ENCODE assay signal across 23 mouse cellular contexts in genomic region chr6:34395897-34396296, GRCm38 (mm10). TPM values are rescaled to one million over a fixed set of nuclear protein-coding genes. Genes with fewer than 3 reads are reported as not detected.
DNase-seq lines count a peak whose midpoint lies in the region; ATAC-seq and TF ChIP-seq lines count a peak whose summit lies in the region.
"Had no signal": no experiment of that assay in that cellular context is flagged by ENCODE, and none has a peak within 500 bp of the region (broad histone marks: within the 10 kb centered on the region; RNA-seq: fewer than 3 reads in every experiment).

No protein-coding gene starts in this region.

- no peaks in the 10 kb centered on the region for H3K27me3 ChIP-seq in heart, embryonic 11.5 days (ENCODE audit: control insufficient read depth, insufficient read depth, low read length)
- H3K27me3 ChIP-seq in myocyte (ENCODE audit: control insufficient read depth, insufficient read depth, insufficient read length), result no peaks in the 10 kb centered on the region
- no peaks in the 10 kb centered on the region for H3K27me3 ChIP-seq in heart, embryonic 10.5 days (ENCODE audit: insufficient read depth, poor library complexity, severe bottlenecking)
- H3K27me3 ChIP-seq: embryonic facial prominence, embryonic 13.5 days; forebrain, embryonic 12.5 days; heart, embryonic 13.5 days; hindbrain, embryonic 15.5 days had no signal

- peak; percentile 50 for DNase-seq in heart, adult 11 months
- peak; percentile 51 for DNase-seq in MN1 (ENCODE audit: low spot score)
- DNase-seq in adrenal gland, postnatal 10 days, result peak; percentile 65
- DNase-seq in heart, embryonic 10.5 days (ENCODE audit: low spot score), result no peak
- no peak for DNase-seq in B cell, adult 2 months
- DNase-seq: cerebellum, adult 11 months; cerebellum, adult 9-10 months; cerebellum, postnatal 25 days; gastrocnemius, postnatal 10 days; heart, adult 2 months; heart, postnatal 36 days; kidney, adult 8-10 months had no signal

- no peak overlapping the region for H3K4me2 ChIP-seq in heart, embryonic 11.5 days
- no peak overlapping the region for H3K4me2 ChIP-seq in myocyte (ENCODE audit: low read depth)
- H3K4me2 ChIP-seq: embryonic facial prominence, embryonic 13.5 days; forebrain, embryonic 12.5 days; heart, embryonic 13.5 days; hindbrain, embryonic 15.5 days had no signal

- no peaks in the 10 kb centered on the region for H3K79me2 ChIP-seq in myocyte (ENCODE audit: control insufficient read depth, insufficient read depth)

- no peak for ATAC-seq in heart, embryonic 11.5 days (replicated peaks; ENCODE audit: insufficient number of reproducible peaks, low FRiP score, low TSS enrichment)
- ATAC-seq: forebrain, embryonic 16.5 days; inflammation-experienced regulatory T-cells, adult 6 months; intestine, postnatal 0 days had no signal

- peaks cover 11% of the 10 kb centered on the region for H3K36me3 ChIP-seq in heart, embryonic 11.5 days (ENCODE audit: control insufficient read depth, insufficient read depth, low read length)
- H3K36me3 ChIP-seq in myocyte (ENCODE audit: control insufficient read depth, insufficient read depth), result peaks cover 56% of the 10 kb centered on the region
- peaks cover 71% of the 10 kb centered on the region for H3K36me3 ChIP-seq in heart, embryonic 10.5 days

- H3ac ChIP-seq in myocyte (ENCODE audit: control insufficient read depth, insufficient read length), result no peak overlapping the region

- H3K27ac ChIP-seq in heart, embryonic 11.5 days (ENCODE audit: low read depth, low read length), result no peak overlapping the region
- H3K27ac ChIP-seq in heart, embryonic 10.5 days, result no peak overlapping the region
- H3K27ac ChIP-seq: embryonic facial prominence, embryonic 13.5 days; forebrain, embryonic 12.5 days; heart, adult 2 months; heart, embryonic 13.5 days; hindbrain, embryonic 15.5 days had no signal

- H3K4me3 ChIP-seq in heart, embryonic 11.5 days (ENCODE audit: low read depth, low read length), result no peak overlapping the region
- H3K4me3 ChIP-seq in myocyte, result no peak overlapping the region
- no peak overlapping the region for H3K4me3 ChIP-seq in heart, embryonic 10.5 days
- H3K4me3 ChIP-seq: embryonic facial prominence, embryonic 13.5 days; forebrain, embryonic 12.5 days; heart, adult 2 months; heart, embryonic 13.5 days; hindbrain, embryonic 15.5 days had no signal

- 75% methylated on average over 5 of the region's 5 CpGs for WGBS in heart, embryonic 11.5 days (ENCODE audit: insufficient replicate concordance)
- 76% methylated on average over 5 of the region's 5 CpGs for WGBS in heart, embryonic 10.5 days

- no peaks in the 10 kb centered on the region for H3K4me1 ChIP-seq in heart, embryonic 11.5 days (ENCODE audit: control insufficient read depth, insufficient read depth, low read length)
- no peaks in the 10 kb centered on the region for H3K4me1 ChIP-seq in heart, embryonic 10.5 days
- H3K4me1 ChIP-seq: embryonic facial prominence, embryonic 13.5 days; forebrain, embryonic 12.5 days; heart, embryonic 13.5 days; hindbrain, embryonic 15.5 days had no signal

- no peak for TF ChIP-seq POLR2A in myocyte (IDR thresholded peaks at IDR 0.05; ENCODE audit: insufficient read length, low read depth)

- no peaks in the 10 kb centered on the region for H3K9me3 ChIP-seq in heart, embryonic 11.5 days (replicated peaks; ENCODE audit: control insufficient read depth, low read length)
- no peaks in the 10 kb centered on the region for H3K9me3 ChIP-seq in heart, embryonic 10.5 days
- H3K9me3 ChIP-seq: embryonic facial prominence, embryonic 13.5 days; forebrain, embryonic 12.5 days; heart, embryonic 13.5 days; hindbrain, embryonic 15.5 days had no signal

- H3K9ac ChIP-seq in heart, embryonic 11.5 days (ENCODE audit: low read depth, low read length), result no peak overlapping the region
- H3K9ac ChIP-seq: embryonic facial prominence, embryonic 13.5 days; forebrain, embryonic 12.5 days; heart, embryonic 13.5 days; hindbrain, embryonic 15.5 days had no signal

TF ChIP-seq in myocyte, 11 proteins besides CTCF, POLR2A, EP300 and RAD21:
- TF ChIP-seq TCF3 (IDR thresholded peaks at IDR 0.05; ENCODE audit: insufficient read length, low read depth) (no peak), CEBPB (IDR thresholded peaks at IDR 0.05; ENCODE audit: insufficient read depth, poor library complexity, severe bottlenecking) (0 out of 2 replicates have a peak, but pooled peaks have one; percentile 44), MAX (IDR thresholded peaks at IDR 0.05; ENCODE audit: low read depth) (no peak), E2F4 (IDR thresholded peaks at IDR 0.05; ENCODE audit: insufficient read depth) (no peak)
TF ChIP-seq in myocyte: peak in this region for 1.

RNA-seq across cellular contexts. Expression of gene Akr1b10, which starts 11.9 kb away (rescaled TPM):
- 63.1 and 67.6 TPM in 2 replicates for polyA plus RNA-seq in heart, embryonic 11.5 days (2014; fragmentation: Nextera tagmentation; extraction: Ambion mirVana)
- 10 to 100 TPM; 84.6 to 85.5 TPM for total RNA-seq in adrenal gland, postnatal 10 days (2021)
- 38.2 TPM for polyA plus RNA-seq in myocyte (2012; fragmentation: generic; extraction: Trizol)
- 44.8 and 61.8 TPM in 2 replicates for polyA plus RNA-seq in heart, embryonic 10.5 days (2016; fragmentation: Nextera tagmentation; extraction: Ambion mirVana)

RNA-seq across cellular contexts. Expression of gene Akr1b7, which starts 16.2 kb away (rescaled TPM):
- 0.44 TPM in 1 of 2 replicates, not detected in the other for polyA plus RNA-seq in heart, embryonic 11.5 days (2014; fragmentation: Nextera tagmentation; extraction: Ambion mirVana)
- 1,000 to 10,000 TPM in 1 of 2 experiments, 100 to 1,000 TPM in 1; 143 to 1,372 TPM for total RNA-seq in adrenal gland, postnatal 10 days (2021)
- polyA plus RNA-seq in myocyte (2012; fragmentation: generic; extraction: Trizol), result 19.4 TPM
- 0.57 TPM in 1 of 2 replicates, not detected in the other for polyA plus RNA-seq in heart, embryonic 10.5 days (2016; fragmentation: Nextera tagmentation; extraction: Ambion mirVana)
- total RNA-seq: gastrocnemius, postnatal 10 days; heart, adult 2 months; heart, postnatal 36 days; MEL had no signal
- polyA plus RNA-seq: embryonic facial prominence, embryonic 13.5 days; forebrain, embryonic 12.5 days; forebrain, embryonic 16.5 days; heart, adult 2 months; heart, embryonic 13.5 days; hindbrain, embryonic 11.5 days; inflammation-experienced regulatory T-cells, adult 6 months had no signal

RNA-seq across cellular contexts. Expression of gene Akr1b8, which starts 42.0 kb away (rescaled TPM):
- 19.6 and 22.2 TPM in 2 replicates for polyA plus RNA-seq in heart, embryonic 11.5 days (2014; fragmentation: Nextera tagmentation; extraction: Ambion mirVana)
- total RNA-seq in adrenal gland, postnatal 10 days (2021), result 100 to 1,000 TPM in 1 of 2 experiments, 10 to 100 TPM in 1; 53.8 to 120 TPM
- polyA plus RNA-seq in myocyte (2012; fragmentation: generic; extraction: Trizol), result 167 TPM
- 21.1 and 23.1 TPM in 2 replicates for polyA plus RNA-seq in heart, embryonic 10.5 days (2016; fragmentation: Nextera tagmentation; extraction: Ambion mirVana)
- total RNA-seq: MEL had no signal

Comparison
In these comparisons a context has a peak if more than half of its experiments do, and no peak if none do; other contexts are left out.
1. DNase-seq: peak in heart, adult 11 months (single experiment), MN1 (single experiment) and adrenal gland, postnatal 10 days (single experiment); none in heart, embryonic 10.5 days (single experiment) and B cell, adult 2 months (0 of 2).
2. RNA of gene Akr1b7, which starts 16.2 kb away (polyA plus RNA-seq): 19.4 TPM in myocyte (single experiment); 0.57 TPM in heart, embryonic 10.5 days and 0.44 TPM in heart, embryonic 11.5 days; every median in the first group is over 10 times any median in the second.